Mouse (Mus musculus) hematopoietic stem cell, adult 5-6 weeks (primary cell): ENCODE results near the gene Gsto1. TPM values are rescaled to one million over a fixed set of nuclear protein-coding genes. Genes with fewer than 3 reads are reported as not detected.
A peak's percentile ranks its signal among the peaks of the same experiment; 100 is the strongest.

Source experiments
- ATAC-seq, 2 experiments: fragments of 125-278 bp in 1 of 2; replicated peaks in 1 of 2; 2 replicates each; pipeline ENCODE4 v1.8.0; 2016 to 2017; ENCODE audit warnings: inconsistent platforms in 2 of 2, mild to moderate bottlenecking in 2 of 2, moderate number of reproducible peaks in 2 of 2, low read depth in 1 of 2, moderate TSS enrichment in 1 of 2; ENCODE audit not compliant: low FRiP score in 2 of 2, poor library complexity in 2 of 2, severe bottlenecking in 2 of 2, insufficient read depth in 1 of 2, low TSS enrichment in 1 of 2
- total RNA-seq: library from RNA; stranded (forward); fragments of 172-1452, 232-1000 nt; gene quantifications from 2 replicates; pipeline ENCODE4 v1.2.3, GENCODE M21; 2017

Gene Gsto1
- total RNA-seq, 1 experiment from 2014 or later: 117 TPM

GRCm38 (mm10) chr19:47905081-47905480, 50.3 kb downstream of the Gsto1 start:
- ATAC-seq: peak; percentile 55 to 68

DNA sequence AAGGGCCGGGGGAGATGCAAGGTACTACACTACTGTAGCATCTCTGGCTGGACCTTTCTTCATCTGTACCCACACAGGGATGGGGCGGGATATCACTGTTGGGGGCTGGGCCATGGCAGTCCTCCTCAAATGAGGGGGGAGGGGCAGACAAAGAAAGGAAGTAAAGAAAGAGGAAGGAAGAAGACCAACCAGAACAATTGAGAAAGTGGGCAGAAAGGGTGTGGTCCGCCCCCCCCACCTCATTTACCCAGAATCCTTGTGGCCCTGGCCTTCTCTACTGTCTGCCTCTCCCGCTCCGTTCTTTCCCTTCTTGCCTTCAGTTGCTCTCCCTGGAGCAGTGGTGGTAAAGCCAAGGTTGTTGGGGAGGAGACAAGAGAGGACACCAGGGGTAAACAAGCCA, 50.8 kb downstream of the Gsto1 start:
- peak; percentile 13 to 34; a peak in 2 of 4 replicates for ATAC-seq

DNA sequence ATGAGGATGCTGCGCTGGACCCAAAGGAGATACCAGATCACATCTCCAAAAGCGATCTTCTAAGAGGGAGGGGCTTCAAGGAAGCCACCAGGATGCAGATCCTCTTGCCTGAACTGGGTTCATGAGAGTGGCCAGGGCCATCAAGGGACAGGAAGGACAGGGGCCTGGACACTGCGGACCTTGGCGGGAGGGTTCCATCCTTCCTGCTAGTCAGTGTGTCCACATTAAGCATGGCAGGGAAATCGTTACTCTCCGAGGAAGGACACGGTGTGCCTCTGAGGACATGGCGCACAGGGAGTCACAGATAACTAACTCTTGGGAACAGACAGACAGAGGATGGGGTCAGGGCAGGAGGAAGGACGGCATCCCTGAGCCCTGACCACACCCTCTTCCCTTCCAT, 52.8 kb downstream of the Gsto1 start:
- ATAC-seq: no peak

- ATAC-seq: no peak
Measured at GRCm38 (mm10) chr19:47908961-47909371, 54.2 kb downstream of the Gsto1 start.

- ATAC-seq: no peak
Measured at GRCm38 (mm10) chr19:47909387-47910116, 54.8 kb downstream of the Gsto1 start.

- peak; percentile 72 to 81 for ATAC-seq
Measured at GRCm38 (mm10) chr19:47910117-47910618, 55.4 kb downstream of the Gsto1 start.

DNA sequence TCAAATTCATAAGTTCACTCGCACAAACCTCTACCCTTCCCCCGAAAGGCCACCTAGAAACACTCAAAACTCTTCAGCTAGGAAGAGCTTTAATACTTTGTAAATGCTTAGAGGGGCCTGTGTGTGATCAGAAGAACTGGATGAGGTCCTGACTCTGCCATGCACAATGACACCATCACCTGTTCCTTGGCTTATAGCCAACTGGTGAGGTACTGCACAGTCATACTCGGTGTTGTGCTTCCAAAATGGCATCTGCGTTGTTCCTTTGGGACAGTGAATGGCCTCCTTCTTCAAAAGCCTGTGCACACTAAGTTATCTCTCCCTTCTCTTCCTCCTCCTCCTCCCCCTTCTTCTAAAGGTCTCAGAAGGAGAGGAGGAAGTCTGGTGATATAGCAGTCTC, 56.0 kb downstream of the Gsto1 start:
- no peak for ATAC-seq

DNA sequence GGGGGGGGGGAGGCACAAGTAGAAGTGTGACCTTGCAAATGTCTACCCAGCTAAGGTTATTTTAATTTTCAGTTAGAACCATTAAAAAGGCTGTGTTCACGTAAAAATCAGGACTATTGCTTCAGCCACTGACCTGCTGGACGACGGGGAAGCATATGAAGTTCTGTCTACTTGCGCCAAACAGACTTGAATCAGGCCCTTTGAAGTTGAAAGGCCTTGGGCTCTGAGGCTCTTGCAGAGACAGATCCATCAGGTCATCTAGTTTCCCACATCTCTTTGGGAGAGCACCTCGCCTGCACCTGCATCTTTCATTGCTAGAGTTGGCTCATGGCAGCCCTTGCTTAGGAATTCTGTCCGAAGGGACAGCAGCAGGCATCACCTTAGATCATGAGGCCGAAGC, 58.6 kb downstream of the Gsto1 start:
- ATAC-seq: no peak

DNA sequence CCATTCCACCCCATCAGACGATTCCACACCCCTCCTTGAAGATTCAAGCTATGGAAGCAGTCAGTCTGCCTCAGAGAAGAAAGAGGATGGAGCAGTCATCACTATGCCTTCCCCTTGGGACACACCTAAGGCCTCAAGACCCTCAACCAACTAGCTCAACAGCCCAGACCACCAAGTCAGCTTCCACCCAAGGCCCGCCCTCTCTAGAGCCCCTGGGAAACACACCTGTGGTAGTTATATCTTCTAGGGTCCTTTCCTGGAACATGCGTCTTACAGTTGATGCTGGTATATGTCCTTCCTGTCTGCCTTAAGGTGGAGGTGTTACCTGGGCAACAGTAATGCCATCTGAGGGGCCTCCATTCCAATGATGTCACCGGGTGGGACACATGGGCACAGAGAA, 59.4 kb downstream of the Gsto1 start:
- ATAC-seq: no peak

Other genes with a start within 250 kb of the Gsto1 start
- not detected in 2 replicates for gene Col17a1, start 162.9 kb upstream of the Gsto1 start, total RNA-seq
- gene Sfr1, start 123.3 kb upstream of the Gsto1 start, total RNA-seq: 209 and 264 TPM in 2 replicates
- gene Gsto2, start 10.6 kb downstream of the Gsto1 start, total RNA-seq: not detected in 2 replicates
- gene Cfap43, start 64.3 kb downstream of the Gsto1 start, total RNA-seq: 0.10 TPM in 1 of 2 replicates, not detected in the other
- 18.6 and 33.0 TPM in 2 replicates for gene Itprip, start 64.3 kb downstream of the Gsto1 start, total RNA-seq
- gene Cfap58, start 82.7 kb downstream of the Gsto1 start, total RNA-seq: not detected in 2 replicates